Mouse (Mus musculus) adrenal gland (tissue): Measurements from ENCODE around the gene Lmo1.
"Not testable (repeated sequence)": the region's sequence is repeated elsewhere in the genome, so short reads cannot be mapped to it uniquely, and the experiment has no call there.

ENCODE experiments used
- intact Hi-C: fragments of 180-260 bp; cut with DNase I; formaldehyde crosslinking; loops from one replicate; pipeline ENCODE4 v1.15.1; 2025

Lmo1 gene

GRCm38 (mm10) chr7:109115929-109116328 is 59.1 kb downstream of the Lmo1 start:
- intact Hi-C loops = no loop called here

GRCm38 (mm10) chr7:109115488-109115887 is 59.5 kb downstream of the Lmo1 start:
- intact Hi-C loops = not testable (repeated sequence)

DNA sequence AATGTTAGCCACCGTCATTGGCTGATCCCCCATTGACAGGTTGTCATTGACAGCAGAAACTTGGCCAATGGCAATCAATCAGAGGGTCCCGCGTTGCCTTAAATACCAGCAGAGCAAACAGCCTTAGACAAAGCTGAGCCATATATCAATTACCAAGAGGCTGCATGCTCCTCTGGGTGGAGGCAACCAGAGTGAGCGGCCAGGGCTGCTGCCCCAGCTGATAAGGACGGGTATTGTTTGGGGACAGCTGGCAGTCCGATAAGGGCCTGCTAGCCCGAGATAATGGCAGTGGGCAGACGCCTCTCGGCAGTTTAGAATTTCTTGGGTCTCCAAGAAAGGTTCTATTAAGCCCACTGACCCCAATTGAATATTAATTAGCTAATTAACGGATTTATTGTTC is 60.1 kb downstream of the Lmo1 start:
- intact Hi-C loops = no loop called here

GRCm38 (mm10) chr7:109111000-109111399 is 64.0 kb downstream of the Lmo1 start:
- intact Hi-C loops = no loop called here

DNA sequence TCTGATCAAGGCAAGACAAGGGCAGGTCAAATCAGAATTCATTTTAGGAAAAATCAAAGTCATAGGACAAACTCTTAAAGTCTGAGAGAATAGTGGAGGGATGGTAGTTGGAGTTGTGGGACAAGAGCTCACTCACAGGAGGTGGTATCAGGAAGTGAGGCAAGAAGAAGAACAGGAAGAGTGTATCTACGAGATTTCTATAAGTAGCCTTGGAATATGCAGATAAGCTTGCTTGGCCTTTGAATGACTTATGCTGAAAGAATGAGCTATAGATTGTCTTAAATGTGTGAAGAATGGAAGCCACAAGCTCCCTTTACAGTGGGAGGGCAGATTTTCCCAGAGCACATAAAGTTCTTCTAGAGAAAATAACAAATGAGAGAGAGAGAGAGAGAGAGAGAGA is 70.1 kb downstream of the Lmo1 start:
- intact Hi-C loops = no loop called here

DNA sequence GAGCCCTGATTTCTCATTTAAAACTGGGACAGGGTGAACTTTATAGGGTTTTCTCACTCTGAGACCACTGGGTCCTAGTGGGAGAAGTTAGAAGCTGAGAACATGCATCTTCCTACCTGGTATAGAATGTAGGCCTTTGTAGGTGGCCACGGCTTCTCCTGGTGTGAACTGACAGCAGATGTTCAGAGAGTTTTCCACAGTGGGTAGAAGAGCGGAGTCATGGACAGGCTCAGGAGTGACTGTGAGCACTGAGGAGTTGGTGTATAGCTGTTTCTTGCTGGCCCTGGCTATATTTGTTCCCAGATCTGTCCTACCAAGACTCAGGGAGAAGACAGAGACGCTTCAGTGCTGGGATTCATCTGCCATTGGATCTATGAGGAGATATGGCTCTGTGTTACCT is 73.8 kb downstream of the Lmo1 start:
- intact Hi-C loops = no loop called here

GRCm38 (mm10) chr7:109098145-109099018 is 76.6 kb downstream of the Lmo1 start:
- intact Hi-C loops = loop anchor here (5.0 kb wide), 2 partner anchors 119 to 324 kb away; no protein-coding TSS in a partner anchor

- intact Hi-C loops = loop anchor here (5.0 kb wide), 2 partner anchors 120 to 325 kb away; no protein-coding TSS in a partner anchor
Measured at GRCm38 (mm10) chr7:109097203-109097602, 77.8 kb downstream of the Lmo1 start.

GRCm38 (mm10) chr7:109096618-109097017 is 78.4 kb downstream of the Lmo1 start:
- intact Hi-C loops = loop anchor here (5.0 kb wide), 2 partner anchors 121 to 326 kb away; no protein-coding TSS in a partner anchor

DNA sequence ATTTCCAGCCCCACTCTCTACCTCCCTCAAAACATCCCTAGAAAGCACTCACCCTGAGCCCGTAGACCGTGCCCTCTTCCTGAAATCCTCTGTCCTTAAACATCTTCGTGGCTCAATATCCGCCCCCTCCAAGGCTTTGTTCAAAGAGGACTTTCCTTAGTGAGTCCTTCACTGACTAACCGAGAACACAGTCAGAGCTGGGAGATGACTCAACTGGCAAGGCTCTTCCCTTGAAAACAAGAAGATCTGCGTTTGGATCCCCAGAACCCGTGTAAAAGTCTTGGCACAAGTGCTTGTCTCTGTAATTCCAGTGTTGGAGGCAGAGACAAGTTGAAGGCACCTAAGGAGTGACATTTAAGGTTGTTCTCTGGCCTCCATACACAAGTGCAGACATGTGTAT is 80.7 kb downstream of the Lmo1 start:
- intact Hi-C loops = no loop called here

DNA sequence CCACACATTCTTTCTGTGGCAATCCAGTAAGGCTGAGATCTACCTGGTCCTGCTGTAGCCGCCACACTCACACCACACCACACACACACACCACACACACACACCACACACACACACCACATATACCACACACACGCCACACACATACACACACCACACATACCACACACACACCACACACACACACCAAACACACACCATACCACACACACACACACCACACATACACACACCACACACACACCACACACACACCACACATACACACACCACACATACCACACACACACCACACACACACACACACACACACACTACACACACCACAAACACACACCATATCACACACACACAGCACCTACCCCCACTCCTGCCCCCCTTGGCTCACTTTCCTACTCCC is 83.7 kb downstream of the Lmo1 start:
- intact Hi-C loops = not testable (repeated sequence)
